Comparison of ENCODE assay signal across 22 mouse cellular contexts in the genomic region with DNA sequence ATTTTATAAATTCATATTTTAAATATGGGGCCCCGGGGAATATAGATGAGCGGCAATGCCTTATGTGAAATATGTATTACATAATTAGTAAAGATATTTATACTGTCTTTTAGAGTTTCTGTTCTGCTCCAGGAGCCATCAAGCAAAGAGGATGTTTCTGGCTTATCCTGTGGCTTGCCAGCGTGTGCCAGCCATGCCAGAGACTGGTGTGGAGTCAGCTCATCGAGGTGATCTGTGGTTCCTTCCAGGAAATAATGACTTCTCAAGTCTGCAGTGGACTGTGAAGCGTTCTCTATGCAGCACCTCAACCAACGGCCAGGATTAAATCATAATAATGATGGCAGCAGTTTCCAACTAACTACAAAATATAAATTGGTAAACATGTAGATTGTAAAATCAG.
DNase-seq lines count a peak whose midpoint lies in the region; ATAC-seq lines count a peak whose summit lies in the region.
"Had no signal": no experiment of that assay in that cellular context is flagged by ENCODE, and none has a peak within 500 bp of the region (broad histone marks: within the 10 kb centered on the region; RNA-seq: fewer than 3 reads in every experiment).

No protein-coding gene starts in this region.

- H3K9me3 ChIP-seq in hindbrain, embryonic 14.5 days (ENCODE audit: control insufficient read depth, low read length), result no peaks in the 10 kb centered on the region

- H3K4me1 ChIP-seq in hindbrain, embryonic 14.5 days (replicated peaks; ENCODE audit: control insufficient read depth, insufficient read depth, low read length), result 0 out of 2 replicates have a peak, but pooled peaks cover 2% of the 10 kb centered on the region

- 80% methylated on average over 6 of the region's 6 CpGs for WGBS in hindbrain, embryonic 14.5 days

- intact Hi-C loops in left cerebral cortex, postnatal 10 days (cut with DNase I), result no loop called here

- H3K4me2 ChIP-seq in hindbrain, embryonic 14.5 days (replicated peaks), result no peak overlapping the region

- peak; percentile 68 for ATAC-seq in common myeloid progenitor, adult 5-6 weeks (replicated peaks; ENCODE audit: low read depth, poor library complexity, severe bottlenecking)
- peak; percentile 33 for ATAC-seq in granulocyte monocyte progenitor cell, adult 5-6 weeks (replicated peaks; ENCODE audit: poor library complexity, severe bottlenecking)
- peak; percentile 55; the same call in 1 of the 2 replicates for ATAC-seq in megakaryocyte progenitor cell, adult 5-6 weeks (replicated peaks; ENCODE audit: poor library complexity)
- no peak for ATAC-seq in hindbrain, embryonic 14.5 days (ENCODE audit: low FRiP score)
- ATAC-seq: activated CD4-positive, CD25-positive, alpha-beta regulatory T cell, adult 4 months; CD4-positive, CD25-positive, alpha-beta regulatory T cell, adult 4 months; Patski had no signal

- no peaks in the 10 kb centered on the region for H3K36me3 ChIP-seq in hindbrain, embryonic 14.5 days (replicated peaks; ENCODE audit: control insufficient read depth, insufficient read depth)
- H3K36me3 ChIP-seq: G1E had no signal

- no peaks in the 10 kb centered on the region for H3K27me3 ChIP-seq in hindbrain, embryonic 14.5 days (ENCODE audit: control insufficient read depth, insufficient read depth, low read length)
- H3K27me3 ChIP-seq: Patski had no signal

- peak; percentile 30 for DNase-seq in heart, adult 11 months
- DNase-seq in heart, postnatal 4 days, result no peak
- DNase-seq in left cerebral cortex, postnatal 10 days (ENCODE audit: extremely low spot score in 1 of 2, low spot score in 2 of 2), result no peak
- DNase-seq in Muller cell, postnatal 12 days (ENCODE audit: inconsistent ontology term), result no peak
- no peak for DNase-seq in hindbrain, embryonic 14.5 days (ENCODE audit: low spot score)
- DNase-seq: adrenal gland, adult 2 months; adrenal gland, adult 8-10 months; adrenal gland, postnatal 10 days; adrenal gland, postnatal 14 days; adrenal gland, postnatal 25 days; adrenal gland, postnatal 36 days; B cell, adult 2 months; cerebellum, adult 11 months; cerebellum, adult 11-12 months; cerebellum, adult 18-20 months had no signal

- no peak overlapping the region for H3K9ac ChIP-seq in hindbrain, embryonic 14.5 days

- H3K4me3 ChIP-seq in hindbrain, embryonic 14.5 days (replicated peaks; ENCODE audit: low read length), result no peak overlapping the region

- H3K27ac ChIP-seq in hindbrain, embryonic 14.5 days, result no peak overlapping the region
